Mouse (Mus musculus) limb, embryonic 13.5 days (tissue): ENCODE measurements around the gene Fbxl8. TPM values are rescaled to one million over a fixed set of nuclear protein-coding genes. Genes with fewer than 3 reads are reported as not detected.

ENCODE experiments used
- ATAC-seq: fragments of 200-750 bp; cut with Nextera tagmentation; 2 replicates; pipeline ENCODE4 v1.8.0; 2017; ENCODE audit warnings: low read depth, moderate number of reproducible peaks, moderate TSS enrichment; ENCODE audit not compliant: low FRiP score
- H3K27ac ChIP-seq: fragments of 300-500 bp; sonication (generic); 2 replicates; pipeline ENCODE4 v1.5.1; 2015; ENCODE audit warnings: inconsistent platforms, mild to moderate bottlenecking, moderate library complexity
- H3K27me3 ChIP-seq: fragments of 300-500 bp; sonication (generic); 2 replicates; pipeline ENCODE4 v1.6.1; 2015; ENCODE audit warnings: mild to moderate bottlenecking, inconsistent platforms
- H3K36me3 ChIP-seq: fragments of 300-500 bp; sonication (generic); 2 replicates; pipeline ENCODE4 v1.6.1; 2015; ENCODE audit warnings: inconsistent platforms, mild to moderate bottlenecking, moderate library complexity
- H3K4me1 ChIP-seq: fragments of 300-500 bp; sonication (generic); 2 replicates; pipeline ENCODE4 v1.6.1; 2015; ENCODE audit warnings: inconsistent platforms
- H3K4me2 ChIP-seq: fragments of 300-500 bp; sonication (generic); replicated peaks from 2 replicates; pipeline ENCODE4 v1.6.1; 2015; ENCODE audit warnings: inconsistent platforms, mild to moderate bottlenecking, moderate library complexity
- H3K4me3 ChIP-seq: fragments of 300-500 bp; sonication (generic); 2 replicates; pipeline ENCODE4 v1.5.1; 2015; ENCODE audit warnings: moderate library complexity, mild to moderate bottlenecking, inconsistent platforms
- H3K9ac ChIP-seq: fragments of 300-500 bp; sonication (generic); 2 replicates; pipeline ENCODE4 v1.6.1; 2015; ENCODE audit warnings: mild to moderate bottlenecking, inconsistent platforms
- H3K9me3 ChIP-seq: fragments of 300-500 bp; sonication (generic); 2 replicates; pipeline ENCODE4 v1.6.1; 2016; ENCODE audit warnings: inconsistent platforms
- WGBS: fragments of 180-500 bp; shearing (Covaris S2); methylation state at CpG from one replicate; pipeline ENCODE4 v1.1.7; 2015; 5-methylcytosine and 5-hydroxymethylcytosine counted together
- polyA plus RNA-seq: library from polyadenylated mRNA; unstranded; fragments of >200 nt; fragmentation: Nextera tagmentation; extraction: Ambion mirVana; gene quantifications from 2 replicates; pipeline ENCODE4 v1.2.1, GENCODE M21; 2015

Gene Fbxl8
- polyA plus RNA-seq, 1 experiment from 2014 or later: 2.8 TPM

DNA sequence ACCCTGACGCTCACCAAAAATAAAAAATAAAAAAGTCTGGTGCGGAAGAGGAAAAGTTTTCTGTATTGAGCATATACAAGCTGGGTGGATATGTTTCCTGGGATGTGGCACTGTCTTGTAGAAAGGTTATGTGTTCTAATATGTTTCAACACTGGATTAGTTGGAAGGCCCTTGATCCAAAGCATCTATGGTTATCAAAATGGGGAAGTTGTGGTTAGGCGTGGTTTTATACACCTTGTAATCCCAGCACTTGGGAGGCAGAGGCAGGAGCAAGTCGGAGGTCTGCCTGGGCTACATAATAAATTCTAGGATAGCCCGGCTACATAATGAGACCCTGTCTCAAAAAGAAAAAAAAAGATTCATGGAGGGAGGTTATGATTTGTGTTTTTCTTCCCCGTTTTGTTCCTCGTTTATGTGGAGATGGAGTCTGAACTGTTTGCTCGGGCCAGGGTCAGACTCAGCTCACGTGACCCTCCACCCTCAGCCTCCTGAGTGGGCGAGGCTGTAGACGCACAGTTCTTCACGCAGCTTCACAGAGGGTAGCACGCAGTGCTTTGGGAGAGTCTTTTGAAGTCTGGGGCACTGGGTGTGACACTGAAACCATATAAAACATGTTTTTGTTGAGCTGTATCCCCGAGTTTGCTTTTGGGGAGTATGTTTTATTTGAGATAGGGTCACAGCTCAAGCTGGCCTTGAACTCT is 26.9 kb upstream of the Fbxl8 start:
- no peak for ATAC-seq
- no peak overlapping the region for H3K4me2 ChIP-seq
- peaks cover 64% of the 10 kb centered on the region for H3K36me3 ChIP-seq
- H3K4me3 ChIP-seq: no peak overlapping the region
- H3K9ac ChIP-seq: no peak overlapping the region
- H3K4me1 ChIP-seq: no peaks in the 10 kb centered on the region
- H3K27me3 ChIP-seq: no peaks in the 10 kb centered on the region
- H3K27ac ChIP-seq: no peak overlapping the region
- no peaks in the 10 kb centered on the region for H3K9me3 ChIP-seq
- WGBS: 94% methylated on average over 14 of the region's 14 CpGs

DNA sequence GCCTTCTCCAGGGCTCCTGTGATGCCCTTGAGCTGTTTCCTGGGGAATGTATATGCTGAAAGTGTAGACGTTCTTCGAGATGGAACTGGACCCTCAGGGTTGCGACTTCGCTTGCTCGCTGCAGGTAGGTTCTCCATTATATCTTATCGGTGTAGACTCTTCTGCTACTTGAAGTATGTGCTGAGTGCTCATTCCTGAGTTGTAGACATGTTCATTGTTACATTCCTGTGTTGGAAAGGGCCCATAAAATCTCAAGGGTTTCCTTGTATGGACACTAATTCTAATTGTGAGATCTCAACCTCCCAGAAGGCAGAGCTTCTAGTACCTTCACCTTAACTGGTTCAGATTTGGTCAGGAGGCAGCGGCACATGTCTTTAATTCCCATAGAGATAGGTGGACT is 23.4 kb upstream of the Fbxl8 start:
- no peaks in the 10 kb centered on the region for H3K9me3 ChIP-seq
- H3K27ac ChIP-seq: no peak overlapping the region
- WGBS: 97% methylated on average over 7 of the region's 7 CpGs
- no peaks in the 10 kb centered on the region for H3K27me3 ChIP-seq
- no peak overlapping the region for H3K4me2 ChIP-seq
- ATAC-seq: no peak
- no peak overlapping the region for H3K4me3 ChIP-seq
- H3K9ac ChIP-seq: no peak overlapping the region
- peaks cover 56% of the 10 kb centered on the region for H3K36me3 ChIP-seq
- no peaks in the 10 kb centered on the region for H3K4me1 ChIP-seq

DNA sequence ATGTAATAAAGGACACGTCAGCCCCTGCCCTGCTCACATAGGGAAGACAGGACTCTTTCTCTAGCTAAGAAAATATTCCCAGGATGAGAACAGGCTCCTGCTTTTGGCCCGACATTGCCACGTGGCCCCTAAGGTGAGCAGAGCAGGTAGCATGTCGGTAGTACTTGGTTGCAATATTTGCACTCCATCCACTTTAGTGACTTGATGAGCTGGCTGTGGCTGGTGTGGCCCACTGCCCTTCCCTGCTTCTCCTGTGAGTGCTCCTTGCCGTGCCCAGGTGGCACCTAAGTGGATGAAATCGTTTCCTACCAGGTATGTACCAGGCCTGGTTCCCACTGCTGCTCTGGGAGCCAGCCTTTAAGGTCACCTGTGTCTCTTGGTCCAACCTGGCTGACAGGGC is 12.5 kb upstream of the Fbxl8 start:
- Histone ChIP-seq H3K27me3 (peaks cover 13% of the 10 kb centered on the region), H3K27ac (no peak overlapping the region), H3K9ac (no peak overlapping the region), H3K9me3 (no peaks in the 10 kb centered on the region), H3K4me1 (peaks cover 20% of the 10 kb centered on the region), H3K4me2 (no peak overlapping the region), H3K36me3 (peaks cover 60% of the 10 kb centered on the region), H3K4me3 (no peak overlapping the region)
- 91% methylated on average over 6 of the region's 6 CpGs for WGBS
- ATAC-seq: no peak

DNA sequence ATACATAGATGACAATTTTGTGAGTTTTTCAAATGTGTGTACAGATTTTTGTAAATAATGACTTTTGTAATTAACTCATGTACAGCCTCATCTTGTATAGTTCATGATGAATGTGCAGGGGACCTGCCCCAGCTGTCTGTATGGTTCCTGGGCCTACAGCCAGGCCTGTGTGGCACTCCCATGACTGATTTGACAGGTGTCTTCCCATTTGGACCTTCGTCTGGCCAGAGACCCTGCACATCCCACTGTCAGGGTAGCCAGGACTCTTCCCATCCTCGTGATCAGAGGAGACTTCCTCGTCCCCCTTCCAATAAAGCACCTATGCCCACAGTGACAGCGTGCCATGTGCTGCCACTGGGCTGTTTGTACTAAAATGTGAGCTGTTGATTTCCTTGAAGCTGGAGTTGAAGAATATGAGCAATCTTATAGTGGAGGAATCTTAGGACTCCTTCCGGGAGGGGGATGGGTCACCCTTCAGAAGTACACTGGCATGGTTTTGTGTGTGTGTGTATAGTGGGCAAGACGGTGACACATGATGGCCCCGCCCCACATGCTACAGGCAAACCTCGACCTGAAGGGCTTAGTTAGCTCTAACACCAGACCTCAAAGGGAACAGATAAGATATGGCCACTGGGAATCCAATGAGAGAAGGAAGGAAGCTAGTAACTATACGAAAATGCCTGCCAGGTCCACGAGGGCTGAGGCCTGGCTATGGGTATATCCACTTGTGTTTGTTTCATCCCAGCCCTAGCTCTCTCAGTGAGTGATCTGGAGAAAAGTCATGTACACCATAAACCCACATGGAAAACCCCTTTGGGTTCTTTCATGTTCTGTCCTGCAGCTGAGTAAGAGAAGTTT is 11.5 kb upstream of the Fbxl8 start:
- H3K9ac ChIP-seq: 0 out of 2 replicates have a peak overlapping the region, but pooled peaks have one; percentile 76
- no peak overlapping the region for H3K4me3 ChIP-seq
- no peak for ATAC-seq
- peak overlapping the region; percentile 90 for H3K4me2 ChIP-seq
- H3K27ac ChIP-seq: no peak overlapping the region
- H3K27me3 ChIP-seq: peaks cover 21% of the 10 kb centered on the region
- H3K9me3 ChIP-seq: no peaks in the 10 kb centered on the region
- 87% methylated on average over 10 of the region's 10 CpGs for WGBS
- H3K4me1 ChIP-seq: peaks cover 20% of the 10 kb centered on the region
- peaks cover 53% of the 10 kb centered on the region for H3K36me3 ChIP-seq

DNA sequence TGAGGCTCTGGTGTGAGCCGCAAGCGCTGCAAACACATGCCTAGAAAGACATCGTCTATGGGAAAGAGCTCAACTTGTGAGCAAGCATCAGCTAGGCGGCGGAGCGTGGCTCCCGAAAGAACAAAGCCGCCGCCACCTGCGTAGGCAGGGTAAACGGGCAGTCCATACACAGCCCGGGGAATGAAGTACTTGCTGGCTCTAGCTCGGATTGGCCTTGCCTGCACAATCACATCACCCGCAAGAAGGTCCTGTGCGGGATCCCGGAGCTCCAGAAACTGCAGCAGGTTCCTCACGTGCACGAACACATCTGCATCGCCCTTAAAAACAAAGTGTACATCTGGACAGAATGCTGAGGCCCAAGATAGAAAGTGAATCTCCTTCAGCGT is 10.7 kb upstream of the Fbxl8 start:
- H3K27ac ChIP-seq: no peak overlapping the region; the same call in 1 of the 2 replicates
- peaks cover 23% of the 10 kb centered on the region for H3K4me1 ChIP-seq
- H3K4me2 ChIP-seq: peak overlapping the region; percentile 90
- H3K4me3 ChIP-seq: peak overlapping the region; percentile 63
- H3K9me3 ChIP-seq: no peaks in the 10 kb centered on the region
- ATAC-seq: no peak
- peak overlapping the region; percentile 76 for H3K9ac ChIP-seq
- H3K36me3 ChIP-seq: peaks cover 44% of the 10 kb centered on the region
- H3K27me3 ChIP-seq: peaks cover 30% of the 10 kb centered on the region
- 35% methylated on average over 20 of the region's 20 CpGs for WGBS

DNA sequence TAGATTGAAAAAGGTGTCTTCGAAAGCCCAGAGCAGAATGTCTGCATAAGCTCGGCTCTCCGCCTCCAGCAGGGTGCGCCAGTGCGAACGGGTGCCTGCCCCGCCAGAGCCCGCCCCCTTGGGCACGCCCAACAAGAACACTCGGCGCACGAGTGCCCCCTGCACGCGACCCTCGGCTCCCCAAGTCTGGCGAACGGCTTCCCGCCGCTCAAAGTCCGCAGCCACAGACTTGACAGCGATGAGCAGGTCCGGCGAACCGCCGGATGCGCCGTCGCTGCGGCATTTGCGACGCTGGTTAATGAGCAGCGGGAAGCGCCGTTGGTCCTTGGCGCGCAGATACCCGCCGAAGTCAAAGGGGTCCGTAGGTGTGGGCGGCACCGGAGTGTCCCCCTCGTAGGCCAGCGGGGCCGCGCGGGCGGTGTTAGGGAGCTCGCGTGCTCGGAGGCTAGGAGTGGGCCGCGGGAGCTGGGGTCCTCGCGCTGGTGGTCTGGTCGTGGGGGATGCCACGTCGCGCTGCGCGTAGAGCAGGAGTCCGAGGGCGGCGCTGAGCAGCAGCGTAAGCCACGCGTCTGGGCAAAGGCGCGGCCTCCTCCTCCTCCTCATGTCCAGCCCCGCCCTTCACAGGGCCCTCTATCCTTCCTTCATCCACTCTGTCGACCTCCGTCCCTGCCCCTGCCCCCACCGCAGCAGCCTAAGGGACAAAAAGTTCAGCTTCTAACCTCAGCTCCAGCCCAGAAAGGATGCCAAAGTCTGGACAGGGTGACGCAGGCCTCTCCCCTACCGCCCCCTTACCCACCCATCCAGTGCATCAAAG is 10.1 kb upstream of the Fbxl8 start:
- H3K9ac ChIP-seq: peak overlapping the region; percentile 76
- H3K27me3 ChIP-seq: peaks cover 36% of the 10 kb centered on the region

DNA sequence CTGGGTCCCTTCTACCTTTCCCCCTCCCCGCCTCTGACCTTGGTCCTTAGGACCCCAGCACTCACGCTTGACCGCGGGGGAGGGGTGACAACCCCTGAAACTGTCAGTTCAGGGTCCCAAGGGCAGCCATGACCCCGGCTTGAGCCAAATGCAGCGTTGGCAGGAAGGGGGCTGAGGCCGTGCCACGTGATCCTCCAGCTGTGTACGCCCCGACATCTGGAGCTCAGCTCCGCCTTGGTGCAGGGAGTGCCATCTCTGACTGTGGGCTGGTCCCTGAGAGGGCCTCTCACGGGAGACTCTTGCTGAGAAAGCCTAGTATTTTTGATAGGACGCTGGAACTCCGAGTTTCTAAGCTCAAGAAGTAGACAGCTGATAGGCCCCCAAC is 9.5 kb upstream of the Fbxl8 start, which contains the start of gene B3gnt9:
Gene B3gnt9 (minus strand): TSS at position 188 of the 385 bp plus-strand sequence.
- H3K9ac ChIP-seq: peak within 1 kb of the TSS; percentile 76
- peak within 1 kb of the TSS; percentile 84 for H3K27ac ChIP-seq
- peaks cover 42% of the 10 kb centered on the region for H3K27me3 ChIP-seq
- H3K9me3 ChIP-seq: no peaks in the 10 kb centered on the region
- H3K4me3 ChIP-seq: peak within 1 kb of the TSS; percentile 63
- peak within 1 kb of the TSS; percentile 90 for H3K4me2 ChIP-seq
- peak; percentile 77 for ATAC-seq
- H3K4me1 ChIP-seq: peaks cover 35% of the 10 kb centered on the region
- WGBS: 1% methylated on average over 14 of the region's 14 CpGs
- H3K36me3 ChIP-seq: peaks cover 32% of the 10 kb centered on the region

More for the DNA sequence above, 10.1 kb upstream of the Fbxl8 start:
- under 1% methylated on average over 73 of the region's 74 CpGs for WGBS
- H3K27ac ChIP-seq: peak overlapping the region; percentile 84
- peak; percentile 87 for ATAC-seq
- H3K9me3 ChIP-seq: no peaks in the 10 kb centered on the region
- H3K4me3 ChIP-seq: peak overlapping the region; percentile 63
- peaks cover 29% of the 10 kb centered on the region for H3K4me1 ChIP-seq
- peaks cover 38% of the 10 kb centered on the region for H3K36me3 ChIP-seq
- peak overlapping the region; percentile 90 for H3K4me2 ChIP-seq

DNA sequence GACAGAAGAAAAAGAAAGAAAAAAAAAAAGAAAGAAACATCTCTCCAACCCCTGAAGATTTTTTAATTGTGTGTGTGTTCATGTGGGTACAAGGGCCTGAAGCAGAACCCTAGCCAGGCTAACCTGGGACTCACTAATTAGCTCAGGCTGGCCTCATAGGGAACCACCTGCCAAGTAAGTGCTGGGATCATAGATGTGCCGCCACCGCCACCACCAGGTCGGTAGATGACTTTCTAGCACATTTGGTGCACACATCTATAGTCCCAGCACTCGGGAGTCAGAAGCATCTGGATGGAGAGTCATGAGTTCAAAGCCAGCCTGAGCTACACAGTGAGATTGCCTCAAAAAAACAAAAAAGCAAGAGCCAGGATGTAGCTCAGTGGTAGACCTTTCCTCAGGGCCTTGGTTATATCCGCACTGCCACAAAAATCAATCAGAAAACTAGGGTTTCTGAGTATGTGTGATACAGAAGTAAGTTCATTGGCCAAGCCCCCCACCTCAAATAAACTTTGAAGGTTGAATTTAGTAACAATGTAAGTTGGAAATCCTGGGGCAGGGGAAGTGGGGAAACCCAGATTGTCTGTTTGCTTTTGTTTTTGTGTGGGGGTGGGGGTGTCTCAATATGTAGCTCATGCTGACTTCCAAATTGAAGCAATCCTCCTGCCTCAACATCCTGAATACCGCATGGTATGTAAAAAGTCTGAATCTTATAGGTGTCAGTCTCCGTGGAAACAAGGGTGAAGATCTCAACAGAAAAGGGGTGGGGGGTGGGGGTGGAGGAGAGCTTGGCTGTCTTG is 6.9 kb upstream of the Fbxl8 start:
- peaks cover 8% of the 10 kb centered on the region for H3K36me3 ChIP-seq
- H3K4me3 ChIP-seq: no peak overlapping the region
- H3K27me3 ChIP-seq: peaks cover 64% of the 10 kb centered on the region
- no peak for ATAC-seq
- H3K9me3 ChIP-seq: peaks cover 5% of the 10 kb centered on the region; the same call in 1 of the 2 replicates
- H3K4me1 ChIP-seq: peaks cover 36% of the 10 kb centered on the region
- H3K9ac ChIP-seq: no peak overlapping the region
- no peak overlapping the region for H3K27ac ChIP-seq
- H3K4me2 ChIP-seq: no peak overlapping the region
- WGBS: 71% methylated on average over 7 of the region's 7 CpGs

DNA sequence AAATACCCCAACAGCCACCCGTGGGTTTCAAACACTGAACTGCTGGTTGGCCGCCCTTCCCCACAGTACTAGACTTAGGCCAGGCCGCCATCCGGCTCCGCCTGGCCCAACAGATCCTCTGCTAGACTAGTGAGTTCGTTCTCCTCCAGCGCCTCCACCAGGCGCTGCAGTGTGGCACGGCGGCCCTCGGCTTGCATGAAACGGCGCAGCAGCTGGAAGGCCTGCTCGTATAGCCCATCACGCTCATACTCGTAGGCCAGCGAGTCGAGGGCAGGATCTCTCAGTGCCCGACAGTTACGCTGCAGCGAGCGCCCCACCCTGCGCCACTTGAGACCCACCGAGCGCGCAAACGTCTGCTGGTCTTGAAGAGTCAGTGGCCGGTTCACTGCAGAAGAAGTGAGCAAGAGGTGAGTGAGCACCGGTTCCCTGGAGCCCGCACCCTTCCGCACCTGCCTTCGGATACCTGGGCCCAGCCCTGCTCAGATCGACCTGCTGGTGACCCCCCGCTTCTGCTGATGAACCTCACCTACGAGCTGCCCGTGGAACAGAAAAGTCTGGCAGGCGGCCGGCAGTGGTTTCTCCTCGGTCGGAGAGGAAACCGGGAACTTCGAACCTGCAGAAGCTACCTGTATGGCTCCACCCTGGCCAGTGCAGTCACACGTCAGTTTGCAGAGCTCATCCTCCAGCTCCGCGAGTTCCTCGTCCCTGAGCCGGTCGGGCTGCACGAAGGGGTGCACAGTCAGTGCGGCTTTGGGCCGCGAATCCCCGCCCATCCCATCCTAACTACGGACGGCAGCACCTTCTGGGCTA is 5.3 kb upstream of the Fbxl8 start:
- Histone ChIP-seq H3K4me1 (peaks cover 26% of the 10 kb centered on the region), H3K4me3 (peak overlapping the region; percentile 44), H3K9ac (peak overlapping the region; percentile 55), H3K27me3 (peaks cover 80% of the 10 kb centered on the region), H3K9me3 (peaks cover 5% of the 10 kb centered on the region; the same call in 1 of the 2 replicates), H3K4me2 (peak overlapping the region; percentile 73), H3K27ac (no peak overlapping the region), H3K36me3 (no peaks in the 10 kb centered on the region)
- WGBS: 3% methylated on average over 55 of the region's 55 CpGs
- ATAC-seq: peak; percentile 2; the same call in 1 of the 2 replicates

DNA sequence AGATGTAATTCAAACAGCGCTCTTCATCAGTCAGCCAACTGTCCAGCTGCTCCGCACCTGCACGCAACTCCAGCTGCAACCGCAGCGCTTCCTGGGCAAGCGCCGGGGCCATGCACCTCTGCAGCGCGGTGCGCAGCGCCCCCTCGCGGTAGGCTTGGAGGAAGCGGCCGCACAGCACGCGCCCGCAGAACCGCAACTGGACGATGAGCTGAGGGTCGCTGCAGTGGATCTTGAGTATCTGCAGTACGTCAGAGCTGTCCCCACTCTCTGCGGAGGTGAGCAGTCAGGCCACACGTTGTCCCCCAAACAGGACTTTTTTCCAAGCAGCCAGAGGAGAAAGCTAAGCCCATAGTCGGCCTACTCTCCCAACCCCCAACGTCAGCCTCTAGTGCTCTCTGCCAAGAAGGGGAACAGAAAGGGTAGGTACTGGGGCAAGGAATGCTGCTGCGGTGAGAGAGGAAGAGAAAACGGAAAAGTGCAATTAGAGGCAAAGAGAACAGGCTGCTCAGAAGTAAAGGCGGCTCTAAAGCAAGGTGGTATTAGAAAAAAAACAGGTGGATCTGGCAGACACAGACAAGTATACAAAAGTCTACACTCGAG is 4.6 kb upstream of the Fbxl8 start:
- H3K36me3 ChIP-seq: no peaks in the 10 kb centered on the region
- WGBS: 4% methylated on average over 30 of the region's 30 CpGs
- H3K4me2 ChIP-seq: peak overlapping the region; percentile 73
- peak; percentile 24; the same call in 1 of the 2 replicates for ATAC-seq
- H3K9me3 ChIP-seq: peaks cover 5% of the 10 kb centered on the region; the same call in 1 of the 2 replicates
- peak overlapping the region; percentile 44 for H3K4me3 ChIP-seq
- no peak overlapping the region for H3K27ac ChIP-seq
- peak overlapping the region; percentile 55 for H3K9ac ChIP-seq
- peaks cover 27% of the 10 kb centered on the region for H3K4me1 ChIP-seq
- H3K27me3 ChIP-seq: peaks cover 82% of the 10 kb centered on the region
